Mouse (Mus musculus): Measurements from ENCODE around the gene D430042O09Rik. TPM values are rescaled to one million over a fixed set of nuclear protein-coding genes. Genes with fewer than 3 reads are reported as not detected.

The D430042O09Rik gene
- 2.8 and 4.8 TPM in 2 replicates for total RNA-seq (2012; rRNA removed)
- 1.4 and 1.8 TPM in 2 replicates for total RNA-seq (2014; rRNA removed)
- 2.8 and 3.4 TPM in 2 replicates for polyA plus RNA-seq (2012; ENCODE audit: insufficient read length, low read depth)

- no peaks in the 10 kb centered on the region for H3K9me3 ChIP-seq (replicated peaks; ENCODE audit: low read length)
- in situ Hi-C loops (cut with MboI; ENCODE audit: low pct_ligation_motif_present, low pct_unique_long_range_greater_than_20kb, low sequenced_read_pairs) = no loop called here
- DNase-seq (ENCODE audit: extremely low read depth) = peak; percentile 98
- H3K4me3 ChIP-seq (replicated peaks in 1 of 3; ENCODE audit: low read depth in 2 of 3, low read length in 2 of 3, poor library complexity in 1 of 3) = peak within 1 kb of the TSS; percentile 90 to 98 (median 92)
- peak within 1 kb of the TSS; percentile 23; the same call in 1 of the 2 replicates for H3K27ac ChIP-seq (ENCODE audit: insufficient read depth, low read depth)
- H3K4me1 ChIP-seq (ENCODE audit: control insufficient read depth in 1 of 2, insufficient read depth in 2 of 2) = peaks cover 7 to 31% of the 10 kb centered on the region in 2 experiments
- peak within 1 kb of the TSS; percentile 83 for H3K9ac ChIP-seq (ENCODE audit: insufficient read depth, low read depth)
- TF ChIP-seq KAT2A (IDR thresholded peaks at IDR 0.05; ENCODE audit: insufficient replicate concordance, low read length) = peak; percentile 69; the same call in 1 of the 2 replicates
- peak; percentile 68 for TF ChIP-seq IRF4 (IDR thresholded peaks at IDR 0.05; ENCODE audit: low read depth, low read length)
- peak; percentile 88 for TF ChIP-seq MXI1 (IDR thresholded peaks at IDR 0.05; ENCODE audit: low read depth, low read length)
- no peak for TF ChIP-seq JUN (IDR thresholded peaks at IDR 0.05; ENCODE audit: insufficient read depth, low read depth, low read length)
- TF ChIP-seq RAD21 (IDR thresholded peaks at IDR 0.05; ENCODE audit: low read depth, low read length) = no peak
- peak; percentile 99 for TF ChIP-seq NRF1 (IDR thresholded peaks at IDR 0.05; ENCODE audit: low read depth, low read length)
- peak; percentile 92 for TF ChIP-seq ELF1 (IDR thresholded peaks at IDR 0.05; ENCODE audit: low read depth, low read length)
- peak; percentile 78; the same call in 1 of the 2 replicates for TF ChIP-seq POLR2AphosphoS2 (IDR thresholded peaks at IDR 0.05; ENCODE audit: low read depth, low read length)
- peak; percentile 86 for TF ChIP-seq SIN3A (IDR thresholded peaks at IDR 0.05; ENCODE audit: low read length)
- peak; percentile 78 for TF ChIP-seq HCFC1 (IDR thresholded peaks at IDR 0.05; ENCODE audit: low read depth, low read length)
- peak; percentile 85 for TF ChIP-seq ZMIZ1 (IDR thresholded peaks at IDR 0.05; ENCODE audit: low read depth, low read length)
- TF ChIP-seq NELFE (IDR thresholded peaks at IDR 0.05; ENCODE audit: low read depth, low read length) = peak; percentile 88
- peak; percentile 67 for TF ChIP-seq TCF12 (IDR thresholded peaks at IDR 0.05; ENCODE audit: low read depth, low read length)
- no peak for TF ChIP-seq CHD1 (IDR thresholded peaks at IDR 0.05; ENCODE audit: low read depth, low read length)
- no peak for TF ChIP-seq TBP (conservative IDR thresholded peaks at IDR 0.05; ENCODE audit: low read depth, low read length)
- TF ChIP-seq MEF2A (IDR thresholded peaks at IDR 0.05; ENCODE audit: borderline replicate concordance, low read depth, low read length) = peak; percentile 38; the same call in 1 of the 2 replicates
- peak; percentile 88 for TF ChIP-seq POLR2A (IDR thresholded peaks at IDR 0.05; ENCODE audit: low read depth, low read length)
- TF ChIP-seq MAX (IDR thresholded peaks at IDR 0.05; ENCODE audit: low read length) = peak; percentile 83
- no peak; the same call in 1 of the 2 replicates for TF ChIP-seq ETS1 (conservative IDR thresholded peaks at IDR 0.05; ENCODE audit: low read depth, low read length)
- H3K36me3 ChIP-seq (replicated peaks in 1 of 2; ENCODE audit: control insufficient read depth in 1 of 2, insufficient read depth in 1 of 2, low read length in 1 of 2) = peaks cover 14 to 39% of the 10 kb centered on the region in 2 experiments
- peaks cover 23% of the 10 kb centered on the region for H3K79me2 ChIP-seq (replicated peaks; ENCODE audit: control insufficient read depth, extremely low read depth, insufficient read depth, poor library complexity, severe bottlenecking)
- dilution Hi-C loops (cut with MboI; ENCODE audit: extremely low pct_ligation_motif_present, extremely low pct_unique_long_range_greater_than_20kb, low sequenced_read_pairs) = no loop called here
- H3K4me2 ChIP-seq (ENCODE audit: insufficient read depth, low read depth, poor library complexity, severe bottlenecking) = peak within 1 kb of the TSS; percentile 76
- H3K27me3 ChIP-seq (replicated peaks) = no peaks in the 10 kb centered on the region
Observed at GRCm38 (mm10) chr7:125707593-125708022, at the start of gene D430042O09Rik, which contains the start of gene Gtf3c1. Gene D430042O09Rik (plus strand): TSS chr7:125707888. Gene Gtf3c1 (minus strand): TSS chr7:125707780.

GRCm38 (mm10) chr7:125663654-125664053 lies 44.0 kb upstream of the D430042O09Rik start:
- H3K27me3 ChIP-seq (replicated peaks) = no peaks in the 10 kb centered on the region
- H3K36me3 ChIP-seq (replicated peaks in 1 of 2; ENCODE audit: control insufficient read depth in 1 of 2, insufficient read depth in 1 of 2, low read length in 1 of 2) = peaks cover 76 to 92% of the 10 kb centered on the region in 2 experiments
- H3K79me2 ChIP-seq (replicated peaks; ENCODE audit: control insufficient read depth, extremely low read depth, insufficient read depth, poor library complexity, severe bottlenecking) = no peaks in the 10 kb centered on the region
- TF ChIP-seq E2F4 (IDR thresholded peaks at IDR 0.05; ENCODE audit: insufficient replicate concordance, low read depth, low read length) = no peak
- no peak for TF ChIP-seq JUND (conservative IDR thresholded peaks at IDR 0.05; ENCODE audit: low read depth, low read length)
- no peak for TF ChIP-seq RCOR1 (conservative IDR thresholded peaks at IDR 0.05; ENCODE audit: low read depth, low read length)
- no peaks in the 10 kb centered on the region for H3K9me3 ChIP-seq (replicated peaks; ENCODE audit: low read length)
- no peak overlapping the region for H3K9ac ChIP-seq (ENCODE audit: insufficient read depth, low read depth)
- no peak overlapping the region for H3K27ac ChIP-seq (ENCODE audit: insufficient read depth, low read depth)
- in situ Hi-C loops (cut with MboI; ENCODE audit: low pct_ligation_motif_present, low pct_unique_long_range_greater_than_20kb, low sequenced_read_pairs) = no loop called here
- no peaks in the 10 kb centered on the region for H3K4me1 ChIP-seq (ENCODE audit: control insufficient read depth in 1 of 2, insufficient read depth in 2 of 2)
- dilution Hi-C loops (cut with MboI; ENCODE audit: extremely low pct_ligation_motif_present, extremely low pct_unique_long_range_greater_than_20kb, low sequenced_read_pairs) = no loop called here
- H3K4me3 ChIP-seq (replicated peaks in 1 of 3; ENCODE audit: low read depth in 2 of 3, low read length in 2 of 3, poor library complexity in 1 of 3) = no peak overlapping the region
- H3K4me2 ChIP-seq (ENCODE audit: insufficient read depth, low read depth, poor library complexity, severe bottlenecking) = no peak overlapping the region
- DNase-seq (ENCODE audit: extremely low read depth) = no peak
